Mouse (Mus musculus): ENCODE data around the gene Sycn.
"Not testable (repeated sequence)": the region's sequence is repeated elsewhere in the genome, so short reads cannot be mapped to it uniquely, and the experiment has no call there.

The Sycn gene

GRCm38 (mm10) chr7:28540526-28540925, at the start of gene Sycn:
Gene Sycn, plus strand, starts transcription at chr7:28540885.
- DNase-seq (ENCODE audit: extremely low spot score): no peak

- no peak for DNase-seq (ENCODE audit: extremely low spot score)
Measured at GRCm38 (mm10) chr7:28490903-28491302, 49.8 kb upstream of the Sycn start.

- DNase-seq (ENCODE audit: extremely low spot score): no peak
Measured at GRCm38 (mm10) chr7:28492310-28492709, 48.4 kb upstream of the Sycn start.

- DNase-seq (ENCODE audit: extremely low spot score): no peak
Measured at GRCm38 (mm10) chr7:28495426-28495825, 45.3 kb upstream of the Sycn start.

- DNase-seq (ENCODE audit: extremely low spot score): peak; percentile 19
Measured at GRCm38 (mm10) chr7:28505585-28505984, 35.1 kb upstream of the Sycn start.

- not testable (repeated sequence) for DNase-seq (ENCODE audit: extremely low spot score)
Measured at GRCm38 (mm10) chr7:28509121-28509520, 31.6 kb upstream of the Sycn start.

GRCm38 (mm10) chr7:28510405-28510974, 30.2 kb upstream of the Sycn start, which contains the start of gene Ifnl2:
Gene Ifnl2, minus strand, starts transcription at chr7:28510455.
- not testable (repeated sequence) for DNase-seq (ENCODE audit: extremely low spot score)

- DNase-seq (ENCODE audit: extremely low spot score): no peak
Measured at GRCm38 (mm10) chr7:28511441-28511840, 29.2 kb upstream of the Sycn start.

- not testable (repeated sequence) for DNase-seq (ENCODE audit: extremely low spot score)
Measured at GRCm38 (mm10) chr7:28522536-28522935, 18.1 kb upstream of the Sycn start, which contains the start of gene Ifnl3. Gene Ifnl3, plus strand, starts transcription at chr7:28522836.

- DNase-seq (ENCODE audit: extremely low spot score): peak; percentile 79
Measured at GRCm38 (mm10) chr7:28527922-28528719, 12.6 kb upstream of the Sycn start.

GRCm38 (mm10) chr7:28532005-28532404, 8.7 kb upstream of the Sycn start:
- no peak for DNase-seq (ENCODE audit: extremely low spot score)

GRCm38 (mm10) chr7:28538886-28539285, 1.8 kb upstream of the Sycn start:
- not testable (repeated sequence) for DNase-seq (ENCODE audit: extremely low spot score)

- peak; percentile 66 for DNase-seq (ENCODE audit: extremely low spot score)
Measured at GRCm38 (mm10) chr7:28544051-28544601, 3.4 kb downstream of the Sycn start.

- no peak for DNase-seq (ENCODE audit: extremely low spot score)
Measured at GRCm38 (mm10) chr7:28545048-28545890, 4.6 kb downstream of the Sycn start.

GRCm38 (mm10) chr7:28545891-28546210, 5.2 kb downstream of the Sycn start:
- no peak for DNase-seq (ENCODE audit: extremely low spot score)

GRCm38 (mm10) chr7:28546649-28547048, 6.0 kb downstream of the Sycn start:
- no peak for DNase-seq (ENCODE audit: extremely low spot score)

GRCm38 (mm10) chr7:28547154-28547553, 6.5 kb downstream of the Sycn start, which contains the start of gene Nccrp1:
Gene Nccrp1, minus strand, starts transcription at chr7:28547254.
- DNase-seq (ENCODE audit: extremely low spot score): no peak

GRCm38 (mm10) chr7:28547628-28548027, 6.9 kb downstream of the Sycn start:
- no peak for DNase-seq (ENCODE audit: extremely low spot score)

GRCm38 (mm10) chr7:28553076-28553475, 12.4 kb downstream of the Sycn start:
- no peak for DNase-seq (ENCODE audit: extremely low spot score)

GRCm38 (mm10) chr7:28555939-28556535, 15.4 kb downstream of the Sycn start:
- no peak for DNase-seq (ENCODE audit: extremely low spot score)

GRCm38 (mm10) chr7:28557069-28557468, 16.4 kb downstream of the Sycn start:
- DNase-seq (ENCODE audit: extremely low spot score): no peak

GRCm38 (mm10) chr7:28557708-28558107, 17.0 kb downstream of the Sycn start:
- DNase-seq (ENCODE audit: extremely low spot score): no peak
